Mouse (Mus musculus): ENCODE results near the gene Fam129c. TPM values are rescaled to one million over a fixed set of nuclear protein-coding genes. Genes with fewer than 3 reads are reported as not detected.

Gene Fam129c
- polyA plus RNA-seq, 1 experiment from 2014 or later: 2.7 TPM

DNA sequence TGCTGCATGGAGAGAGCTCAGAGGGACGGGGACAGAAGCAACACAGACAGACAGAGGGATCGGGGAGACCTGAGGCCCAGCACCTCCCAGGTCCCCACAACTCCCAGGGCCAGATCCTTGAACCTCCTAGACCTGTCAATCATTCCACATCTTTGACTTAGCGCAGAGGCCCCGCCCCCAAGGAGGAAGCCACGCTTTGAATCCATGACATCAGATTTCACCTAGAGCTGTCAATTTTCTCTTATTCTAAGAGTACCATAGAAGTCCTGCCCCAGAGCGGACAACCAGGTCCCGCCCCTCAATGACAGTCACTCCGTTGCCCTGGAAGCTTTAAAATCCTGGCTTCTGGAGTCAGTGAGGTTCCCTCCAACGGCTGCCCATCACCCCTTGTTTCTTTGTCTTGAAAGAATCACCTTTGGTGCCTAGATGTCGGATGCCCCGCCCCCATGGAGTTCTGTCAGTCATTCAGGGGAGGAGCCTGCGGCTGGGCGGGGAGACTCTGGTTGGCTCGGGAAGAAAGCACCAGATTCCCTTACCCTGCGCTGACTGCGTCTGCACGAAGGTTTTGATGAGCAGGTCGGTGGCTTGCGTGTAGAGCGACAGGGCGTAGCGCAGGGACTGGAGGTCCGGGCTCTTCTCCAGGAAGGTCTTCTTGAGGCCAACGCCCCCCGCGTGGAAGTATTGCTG, 36.7 kb downstream of the Fam129c start:
- Histone ChIP-seq H3K9me3 (ENCODE audit: control insufficient read depth, low read length) (peaks cover 9% of the 10 kb centered on the region), H3K27me3 (ENCODE audit: control insufficient read depth, insufficient read depth, low read length) (peaks cover 28% of the 10 kb centered on the region), H3K4me1 (ENCODE audit: control insufficient read depth, insufficient read depth, low read length) (0 out of 2 replicates have a peak, but pooled peaks cover 2% of the 10 kb centered on the region), H3K36me3 (ENCODE audit: control insufficient read depth, insufficient read depth, low read length) (no peaks in the 10 kb centered on the region), H3K4me3 (ENCODE audit: low read depth, low read length) (peak overlapping the region; percentile 12; the same call in 1 of the 2 replicates), H3K9ac (ENCODE audit: low read length) (peak overlapping the region; percentile 40; the same call in 1 of the 2 replicates), H3K4me2 (ENCODE audit: low read depth, severe bottlenecking) (peak overlapping the region; percentile 39), H3K27ac (replicated peaks; ENCODE audit: low read depth, low read length) (no peak overlapping the region)
- 2% methylated on average over 26 of the region's 26 CpGs for WGBS
- DNase-seq (ENCODE audit: low spot score) (peak; percentile 78), ATAC-seq (ENCODE audit: insufficient number of reproducible peaks, low FRiP score, low TSS enrichment, low read depth) (no peak)

- Histone ChIP-seq H3K4me2 (ENCODE audit: low read depth, severe bottlenecking) (no peak overlapping the region), H3K4me1 (ENCODE audit: control insufficient read depth, insufficient read depth, low read length) (no peaks in the 10 kb centered on the region), H3K36me3 (ENCODE audit: control insufficient read depth, insufficient read depth, low read length) (no peaks in the 10 kb centered on the region), H3K9ac (ENCODE audit: low read length) (no peak overlapping the region), H3K27ac (replicated peaks; ENCODE audit: low read depth, low read length) (no peak overlapping the region), H3K4me3 (ENCODE audit: low read depth, low read length) (no peak overlapping the region), H3K27me3 (ENCODE audit: control insufficient read depth, insufficient read depth, low read length) (peaks cover 20% of the 10 kb centered on the region), H3K9me3 (ENCODE audit: control insufficient read depth, low read length) (peaks cover 8% of the 10 kb centered on the region)
- 76% methylated on average over 8 of the region's 8 CpGs for WGBS
- no peak for ATAC-seq (ENCODE audit: insufficient number of reproducible peaks, low FRiP score, low TSS enrichment, low read depth)
- no peak for DNase-seq (ENCODE audit: low spot score)
Measured at GRCm38 (mm10) chr8:71637149-71638095, 40.0 kb downstream of the Fam129c start.

DNA sequence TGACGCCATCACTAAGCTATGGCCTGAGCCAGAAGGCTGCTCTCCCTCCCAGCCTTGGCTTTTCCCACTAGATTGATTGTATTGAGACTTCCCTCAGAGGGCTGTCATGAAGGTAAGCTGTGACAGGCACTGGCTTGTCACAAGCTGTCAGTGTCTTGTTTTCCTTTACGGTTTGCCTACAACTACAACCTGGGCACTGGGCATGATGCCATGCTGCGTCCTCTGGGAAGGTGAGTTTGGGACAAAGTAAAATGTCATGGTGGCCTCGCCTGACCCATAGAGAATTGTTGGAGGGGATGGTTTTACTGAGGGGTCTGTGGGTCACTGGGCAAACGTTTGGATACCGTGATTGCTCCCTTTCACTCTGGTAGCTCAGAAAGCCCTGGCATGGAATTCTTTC, 40.9 kb downstream of the Fam129c start:
- 70% methylated on average over 6 of the region's 6 CpGs for WGBS
- no peak overlapping the region for H3K9ac ChIP-seq (ENCODE audit: low read length)
- H3K27me3 ChIP-seq (ENCODE audit: control insufficient read depth, insufficient read depth, low read length): peaks cover 16% of the 10 kb centered on the region

GRCm38 (mm10) chr8:71639318-71639717, 41.9 kb downstream of the Fam129c start:
- Histone ChIP-seq H3K4me1 (ENCODE audit: control insufficient read depth, insufficient read depth, low read length) (no peaks in the 10 kb centered on the region), H3K27ac (replicated peaks; ENCODE audit: low read depth, low read length) (no peak overlapping the region), H3K36me3 (ENCODE audit: control insufficient read depth, insufficient read depth, low read length) (no peaks in the 10 kb centered on the region), H3K9me3 (ENCODE audit: control insufficient read depth, low read length) (no peaks in the 10 kb centered on the region), H3K4me3 (ENCODE audit: low read depth, low read length) (no peak overlapping the region), H3K4me2 (ENCODE audit: low read depth, severe bottlenecking) (no peak overlapping the region), H3K9ac (ENCODE audit: low read length) (no peak overlapping the region), H3K27me3 (ENCODE audit: control insufficient read depth, insufficient read depth, low read length) (peaks cover 11% of the 10 kb centered on the region)
- 88% methylated on average over 4 of the region's 4 CpGs for WGBS
- ATAC-seq (ENCODE audit: insufficient number of reproducible peaks, low FRiP score, low TSS enrichment, low read depth) (no peak), DNase-seq (ENCODE audit: low spot score) (no peak)

More for the DNA sequence above, 40.9 kb downstream of the Fam129c start:
- DNase-seq (ENCODE audit: low spot score) (no peak), ATAC-seq (ENCODE audit: insufficient number of reproducible peaks, low FRiP score, low TSS enrichment, low read depth) (no peak)
- Histone ChIP-seq H3K27ac (replicated peaks; ENCODE audit: low read depth, low read length) (no peak overlapping the region), H3K36me3 (ENCODE audit: control insufficient read depth, insufficient read depth, low read length) (no peaks in the 10 kb centered on the region), H3K4me3 (ENCODE audit: low read depth, low read length) (no peak overlapping the region), H3K4me1 (ENCODE audit: control insufficient read depth, insufficient read depth, low read length) (no peaks in the 10 kb centered on the region), H3K9me3 (ENCODE audit: control insufficient read depth, low read length) (no peaks in the 10 kb centered on the region), H3K4me2 (ENCODE audit: low read depth, severe bottlenecking) (no peak overlapping the region)

- H3K4me3 ChIP-seq (ENCODE audit: low read depth, low read length): no peak overlapping the region
- H3K27ac ChIP-seq (replicated peaks; ENCODE audit: low read depth, low read length): no peak overlapping the region
- H3K27me3 ChIP-seq (ENCODE audit: control insufficient read depth, insufficient read depth, low read length): no peaks in the 10 kb centered on the region
- no peak for ATAC-seq (ENCODE audit: insufficient number of reproducible peaks, low FRiP score, low TSS enrichment, low read depth)
- H3K4me1 ChIP-seq (ENCODE audit: control insufficient read depth, insufficient read depth, low read length): no peaks in the 10 kb centered on the region
- no peaks in the 10 kb centered on the region for H3K9me3 ChIP-seq (ENCODE audit: control insufficient read depth, low read length)
- DNase-seq (ENCODE audit: low spot score): no peak
- WGBS: 87% methylated on average over 9 of the region's 9 CpGs
- H3K4me2 ChIP-seq (ENCODE audit: low read depth, severe bottlenecking): no peak overlapping the region
- no peak overlapping the region for H3K9ac ChIP-seq (ENCODE audit: low read length)
- H3K36me3 ChIP-seq (ENCODE audit: control insufficient read depth, insufficient read depth, low read length): no peaks in the 10 kb centered on the region
Measured at GRCm38 (mm10) chr8:71645510-71645909, 48.1 kb downstream of the Fam129c start.

GRCm38 (mm10) chr8:71654600-71654999, 57.2 kb downstream of the Fam129c start:
- DNase-seq (ENCODE audit: low spot score) (peak; percentile 68), ATAC-seq (ENCODE audit: insufficient number of reproducible peaks, low FRiP score, low TSS enrichment, low read depth) (peak; percentile 27; the same call in 1 of the 2 replicates)
- Histone ChIP-seq H3K27me3 (ENCODE audit: control insufficient read depth, insufficient read depth, low read length) (peaks cover 44% of the 10 kb centered on the region), H3K4me3 (ENCODE audit: low read depth, low read length) (no peak overlapping the region), H3K36me3 (ENCODE audit: control insufficient read depth, insufficient read depth, low read length) (no peaks in the 10 kb centered on the region), H3K9ac (ENCODE audit: low read length) (no peak overlapping the region), H3K4me2 (ENCODE audit: low read depth, severe bottlenecking) (peak overlapping the region; percentile 29; the same call in 1 of the 2 replicates), H3K4me1 (ENCODE audit: control insufficient read depth, insufficient read depth, low read length) (no peaks in the 10 kb centered on the region), H3K9me3 (ENCODE audit: control insufficient read depth, low read length) (no peaks in the 10 kb centered on the region), H3K27ac (replicated peaks; ENCODE audit: low read depth, low read length) (no peak overlapping the region)
- WGBS: 2% methylated on average over 24 of the region's 24 CpGs

Small RNAs within 50 kb of the gene (microRNA-seq; reads per million reads assigned to microRNA genes)
- not detected for gene Mir6769b

Other genes with a start within 250 kb of the Fam129c start
- gene Use1, start 230.8 kb upstream of the Fam129c start, polyA plus RNA-seq (2014; fragmentation: Nextera tagmentation; extraction: Ambion mirVana): 92.1 and 95.3 TPM in 2 replicates
- 2.7 and 3.1 TPM in 2 replicates for gene Ocel1, start 226.3 kb upstream of the Fam129c start, polyA plus RNA-seq (2014; fragmentation: Nextera tagmentation; extraction: Ambion mirVana)
- gene Nr2f6, start 215.7 kb upstream of the Fam129c start, polyA plus RNA-seq (2014; fragmentation: Nextera tagmentation; extraction: Ambion mirVana): 68.9 and 78.6 TPM in 2 replicates
- 3.4 and 4.1 TPM in 2 replicates for gene Ushbp1, start 201.8 kb upstream of the Fam129c start, polyA plus RNA-seq (2014; fragmentation: Nextera tagmentation; extraction: Ambion mirVana)
- 109 and 119 TPM in 2 replicates for gene Babam1, start 200.8 kb upstream of the Fam129c start, polyA plus RNA-seq (2014; fragmentation: Nextera tagmentation; extraction: Ambion mirVana)
- gene Ankle1, start 191.6 kb upstream of the Fam129c start, polyA plus RNA-seq (2014; fragmentation: Nextera tagmentation; extraction: Ambion mirVana): 21.5 and 23.9 TPM in 2 replicates
- gene Abhd8, start 134.0 kb upstream of the Fam129c start, polyA plus RNA-seq (2014; fragmentation: Nextera tagmentation; extraction: Ambion mirVana): 38.7 and 43.4 TPM in 2 replicates
- 216 and 231 TPM in 2 replicates for gene Mrpl34, start 132.7 kb upstream of the Fam129c start, polyA plus RNA-seq (2014; fragmentation: Nextera tagmentation; extraction: Ambion mirVana)
- 115 TPM in 2 replicates for gene Dda1, start 128.4 kb upstream of the Fam129c start, polyA plus RNA-seq (2014; fragmentation: Nextera tagmentation; extraction: Ambion mirVana)
- gene Ano8, start 111.7 kb upstream of the Fam129c start, polyA plus RNA-seq (2014; fragmentation: Nextera tagmentation; extraction: Ambion mirVana): 3.0 and 4.2 TPM in 2 replicates
- 8.3 and 8.7 TPM in 2 replicates for gene Gtpbp3, start 109.5 kb upstream of the Fam129c start, polyA plus RNA-seq (2014; fragmentation: Nextera tagmentation; extraction: Ambion mirVana)
- 57.9 and 58.2 TPM in 2 replicates for gene Plvap, start 85.9 kb upstream of the Fam129c start, polyA plus RNA-seq (2014; fragmentation: Nextera tagmentation; extraction: Ambion mirVana)
- gene Ccdc194, start 71.9 kb upstream of the Fam129c start, polyA plus RNA-seq (2014; fragmentation: Nextera tagmentation; extraction: Ambion mirVana): 0.30 and 0.71 TPM in 2 replicates
- 1.7 and 1.8 TPM in 2 replicates for gene Bst2, start 60.2 kb upstream of the Fam129c start, polyA plus RNA-seq (2014; fragmentation: Nextera tagmentation; extraction: Ambion mirVana)
- gene Mvb12a, start 54.7 kb upstream of the Fam129c start, polyA plus RNA-seq (2014; fragmentation: Nextera tagmentation; extraction: Ambion mirVana): 66.5 and 74.2 TPM in 2 replicates
- 0.27 TPM in 1 of 2 replicates, not detected in the other for gene Tmem221, start 38.8 kb upstream of the Fam129c start, polyA plus RNA-seq (2014; fragmentation: Nextera tagmentation; extraction: Ambion mirVana)
- not detected in 2 replicates for gene Nxnl1, start 31.0 kb upstream of the Fam129c start, polyA plus RNA-seq (2014; fragmentation: Nextera tagmentation; extraction: Ambion mirVana)
- 16.7 and 18.0 TPM in 2 replicates for gene Slc27a1, start 28.8 kb upstream of the Fam129c start, polyA plus RNA-seq (2014; fragmentation: Nextera tagmentation; extraction: Ambion mirVana)
- gene Pgls, start 5.5 kb upstream of the Fam129c start, polyA plus RNA-seq (2014; fragmentation: Nextera tagmentation; extraction: Ambion mirVana): 230 and 239 TPM in 2 replicates
- 46.6 and 49.8 TPM in 2 replicates for gene Colgalt1, start 13.3 kb downstream of the Fam129c start, polyA plus RNA-seq (2014; fragmentation: Nextera tagmentation; extraction: Ambion mirVana)
- gene Unc13a, start 74.1 kb downstream of the Fam129c start, polyA plus RNA-seq (2014; fragmentation: Nextera tagmentation; extraction: Ambion mirVana): 0.50 and 0.59 TPM in 2 replicates
- gene Jak3, start 78.6 kb downstream of the Fam129c start, polyA plus RNA-seq (2014; fragmentation: Nextera tagmentation; extraction: Ambion mirVana): 1.4 and 2.5 TPM in 2 replicates
- not detected in 2 replicates for gene Insl3, start 91.6 kb downstream of the Fam129c start, polyA plus RNA-seq (2014; fragmentation: Nextera tagmentation; extraction: Ambion mirVana)
- gene B3gnt3, start 104.1 kb downstream of the Fam129c start, polyA plus RNA-seq (2014; fragmentation: Nextera tagmentation; extraction: Ambion mirVana): 0.35 and 0.61 TPM in 2 replicates
- 2.7 and 3.4 TPM in 2 replicates for gene Fcho1, start 128.1 kb downstream of the Fam129c start, polyA plus RNA-seq (2014; fragmentation: Nextera tagmentation; extraction: Ambion mirVana)